Mouse (Mus musculus): ENCODE results near the gene Ywhab. TPM values are rescaled to one million over a fixed set of nuclear protein-coding genes. Genes with fewer than 3 reads are reported as not detected.
A peak's percentile ranks its signal among the peaks of the same experiment; 100 is the strongest.

The Ywhab gene
- total RNA-seq, 2 experiments from 2014 or later: 54.8 to 141 TPM

GRCm38 (mm10) chr2:164007987-164008545, 13.3 kb downstream of the Ywhab start:
- no peak for ATAC-seq (replicated peaks; ENCODE audit: poor library complexity)

- ATAC-seq (replicated peaks; ENCODE audit: poor library complexity): peak; percentile 26
Measured at GRCm38 (mm10) chr2:164009227-164009626, 14.5 kb downstream of the Ywhab start.

- no peak for ATAC-seq (replicated peaks; ENCODE audit: poor library complexity)
Measured at GRCm38 (mm10) chr2:164010496-164010895, 15.7 kb downstream of the Ywhab start.

GRCm38 (mm10) chr2:164010944-164011343, 16.2 kb downstream of the Ywhab start:
- peak; percentile 75 for ATAC-seq (replicated peaks; ENCODE audit: poor library complexity)

GRCm38 (mm10) chr2:164015304-164015703, 20.5 kb downstream of the Ywhab start:
- no peak for ATAC-seq (replicated peaks; ENCODE audit: poor library complexity)

- ATAC-seq (replicated peaks; ENCODE audit: poor library complexity): peak; percentile 45
Measured at GRCm38 (mm10) chr2:164018910-164019309, 24.1 kb downstream of the Ywhab start.

GRCm38 (mm10) chr2:164019943-164020342, 25.2 kb downstream of the Ywhab start:
- no peak for ATAC-seq (replicated peaks; ENCODE audit: poor library complexity)

GRCm38 (mm10) chr2:164022104-164022503, 27.3 kb downstream of the Ywhab start:
- peak; percentile 67 for ATAC-seq (replicated peaks; ENCODE audit: poor library complexity)

GRCm38 (mm10) chr2:164025150-164025549, 30.4 kb downstream of the Ywhab start, which contains the start of gene Pabpc1l:
Gene Pabpc1l (plus strand): TSS chr2:164025450.
- ATAC-seq (replicated peaks; ENCODE audit: poor library complexity): no peak

GRCm38 (mm10) chr2:164031147-164031546, 36.4 kb downstream of the Ywhab start:
- ATAC-seq (replicated peaks; ENCODE audit: poor library complexity): peak; percentile 77

GRCm38 (mm10) chr2:164032973-164033372, 38.2 kb downstream of the Ywhab start:
- ATAC-seq (replicated peaks; ENCODE audit: poor library complexity): no peak

- ATAC-seq (replicated peaks; ENCODE audit: poor library complexity): peak; percentile 77
Measured at GRCm38 (mm10) chr2:164036520-164037019, 41.8 kb downstream of the Ywhab start.

- ATAC-seq (replicated peaks; ENCODE audit: poor library complexity): no peak
Measured at GRCm38 (mm10) chr2:164038407-164039028, 43.8 kb downstream of the Ywhab start.

GRCm38 (mm10) chr2:164040949-164041348, 46.2 kb downstream of the Ywhab start:
- ATAC-seq (replicated peaks; ENCODE audit: poor library complexity): peak; percentile 67

- ATAC-seq (replicated peaks; ENCODE audit: poor library complexity): no peak
Measured at GRCm38 (mm10) chr2:164041523-164041922, 46.8 kb downstream of the Ywhab start.

- ATAC-seq (replicated peaks; ENCODE audit: poor library complexity): peak; percentile 82
Measured at GRCm38 (mm10) chr2:164047197-164047690, 52.5 kb downstream of the Ywhab start.

- no peak for ATAC-seq (replicated peaks; ENCODE audit: poor library complexity)
Measured at GRCm38 (mm10) chr2:164053767-164054166, 59.0 kb downstream of the Ywhab start.

GRCm38 (mm10) chr2:164054671-164055070, 59.9 kb downstream of the Ywhab start:
- ATAC-seq (replicated peaks; ENCODE audit: poor library complexity): no peak

- ATAC-seq (replicated peaks; ENCODE audit: poor library complexity): no peak
Measured at GRCm38 (mm10) chr2:164059634-164060235, 65.0 kb downstream of the Ywhab start.
